Mouse (Mus musculus): ENCODE measurements around the gene Lrch3.

DNA sequence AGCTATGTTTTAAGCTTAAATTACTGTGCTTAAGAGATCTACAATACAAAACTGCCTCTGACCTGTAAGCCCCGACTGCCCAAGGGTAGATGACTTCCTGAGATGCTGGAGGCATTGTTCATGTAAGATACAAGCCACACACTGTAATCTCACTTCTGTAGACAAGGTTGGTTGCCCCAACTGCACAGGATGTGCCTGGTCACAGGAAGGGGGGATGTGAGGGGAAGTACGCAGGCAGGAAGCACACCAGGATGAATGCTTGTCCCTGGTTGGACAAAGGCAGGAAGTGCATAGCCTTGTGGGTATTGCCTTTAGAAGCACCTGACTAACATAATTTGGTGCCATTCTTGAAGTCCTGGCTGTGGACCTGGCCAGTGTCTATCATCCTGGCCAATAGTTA is 129.4 kb downstream of the Lrch3 start:
- TF ChIP-seq USF1 (IDR thresholded peaks at IDR 0.05; ENCODE audit: low read depth) (no peak), POLR2A (IDR thresholded peaks at IDR 0.05; ENCODE audit: insufficient read length, low read depth) (no peak), TCF12 (IDR thresholded peaks at IDR 0.05; ENCODE audit: insufficient read depth, poor library complexity, severe bottlenecking) (no peak), MYOG (IDR thresholded peaks at IDR 0.05; ENCODE audit: control insufficient read depth in 1 of 3, insufficient read depth in 1 of 3, insufficient read length in 2 of 3, low read depth in 2 of 3) (no peak), POLR2AphosphoS2 (IDR thresholded peaks at IDR 0.05; ENCODE audit: insufficient read length, low read depth) (no peak), E2F4 (IDR thresholded peaks at IDR 0.05; ENCODE audit: insufficient read depth) (no peak)
